Mouse (Mus musculus) testis, adult 2 months (tissue): ENCODE results near the gene Mybph.

ENCODE experiments used
- CTCF ChIP-seq: fragments of 200-500 bp; IDR thresholded peaks from 2 replicates; pipeline ENCODE4 v1.5.1; 2012; ENCODE audit warnings: low read depth, mild to moderate bottlenecking, inconsistent platforms, low read length, moderate library complexity; ENCODE audit not compliant: control insufficient read depth, insufficient read depth, insufficient replicate concordance
- POLR2A ChIP-seq: fragments of 200-500 bp; IDR thresholded peaks from 2 replicates; pipeline ENCODE4 v1.6.1; 2012; ENCODE audit warnings: low read depth, mild to moderate bottlenecking, inconsistent platforms, low read length, moderate library complexity; ENCODE audit not compliant: control insufficient read depth

- TF ChIP-seq POLR2A (no peak), CTCF (no peak)
Observed at GRCm38 (mm10) chr1:134241298-134241697, 48.0 kb downstream of the Mybph start.
